Mouse (Mus musculus) small intestine, adult 2 months (tissue): ENCODE results near the gene 4930518I15Rik.

ENCODE experiments used
- CTCF ChIP-seq: fragments of 200-500 bp; IDR thresholded peaks from 2 replicates; pipeline ENCODE4 v1.5.1; 2012; ENCODE audit warnings: low read depth, mild to moderate bottlenecking, control low read depth, inconsistent platforms, low read length, moderate library complexity, mixed read lengths; ENCODE audit not compliant: insufficient replicate concordance, insufficient read length; ENCODE audit errors: extremely low read depth
- POLR2A ChIP-seq: fragments of 200-500 bp; IDR thresholded peaks from 2 replicates; pipeline ENCODE4 v1.6.1; 2012; ENCODE audit warnings: low read depth, mild to moderate bottlenecking, control low read depth, inconsistent platforms, low read length, moderate library complexity

- TF ChIP-seq POLR2A, result no peak
- TF ChIP-seq CTCF, result no peak
These were observed 23.4 kb downstream of the 4930518I15Rik start for GRCm38 (mm10) chr2:156834336-156834735.
